Mouse (Mus musculus) frontal cortex, adult (tissue): ENCODE measurements at regions not wholly inside any gene's neighbourhood (a gene's known extent, or its start where the extent isn't known, plus 50 kb on each side); places are given as distances from the start of the nearest gene placed in this dataset.

Source experiments
- ATAC-seq: cut with Nextera tagmentation; 2 replicates; pipeline ENCODE4 v1.9.2; 2017; ENCODE audit warnings: mild to moderate bottlenecking, moderate library complexity, mixed read lengths; ENCODE audit not compliant: low TSS enrichment

DNA sequence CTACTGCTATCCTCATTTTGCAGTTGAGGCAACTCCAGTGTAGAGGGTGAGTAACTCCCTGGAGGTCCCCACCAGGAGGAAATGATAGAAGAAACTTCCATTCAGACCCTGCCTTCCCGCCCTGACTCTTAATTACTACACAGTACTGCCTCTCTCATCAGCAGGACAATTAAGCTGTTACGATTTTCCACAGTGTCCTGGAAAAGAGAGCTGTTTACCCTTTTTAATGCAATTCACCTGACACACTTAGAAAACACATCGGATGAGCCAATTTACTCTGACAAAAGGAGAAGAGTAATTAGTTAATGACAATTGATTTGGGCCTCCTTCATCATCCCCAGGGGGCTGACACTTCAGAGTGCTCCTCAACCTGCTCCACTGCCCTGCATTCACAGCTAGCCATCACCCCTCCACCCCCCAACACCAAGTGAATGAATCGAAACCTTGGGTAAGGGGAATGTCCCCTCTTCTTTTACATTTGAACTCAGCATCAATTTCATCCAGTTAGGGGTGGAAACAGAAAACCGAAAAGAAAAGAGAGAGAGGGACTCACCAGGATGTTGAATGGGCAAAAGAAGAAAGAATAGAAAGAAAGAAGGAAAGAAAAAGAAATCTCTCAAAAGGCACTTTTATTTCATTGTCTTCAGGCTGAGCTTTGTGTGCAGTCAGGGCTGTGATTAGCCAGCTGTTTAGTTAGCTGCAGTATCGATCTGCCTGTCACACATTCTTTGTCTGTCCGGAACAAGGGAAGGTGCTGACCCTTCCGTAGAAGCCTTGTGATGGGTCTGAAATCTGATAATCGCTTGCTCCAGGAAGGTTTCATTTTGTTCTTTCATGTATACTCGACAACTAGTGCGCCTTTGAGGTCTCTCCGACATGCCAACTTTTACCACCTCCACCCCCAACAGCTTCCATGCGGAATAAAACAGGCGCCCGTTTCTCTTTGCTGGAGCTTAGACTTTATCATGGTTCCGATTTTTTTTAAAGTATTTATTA, 482.6 kb upstream of the Tenm4 start:
- ATAC-seq, result no peak

DNA sequence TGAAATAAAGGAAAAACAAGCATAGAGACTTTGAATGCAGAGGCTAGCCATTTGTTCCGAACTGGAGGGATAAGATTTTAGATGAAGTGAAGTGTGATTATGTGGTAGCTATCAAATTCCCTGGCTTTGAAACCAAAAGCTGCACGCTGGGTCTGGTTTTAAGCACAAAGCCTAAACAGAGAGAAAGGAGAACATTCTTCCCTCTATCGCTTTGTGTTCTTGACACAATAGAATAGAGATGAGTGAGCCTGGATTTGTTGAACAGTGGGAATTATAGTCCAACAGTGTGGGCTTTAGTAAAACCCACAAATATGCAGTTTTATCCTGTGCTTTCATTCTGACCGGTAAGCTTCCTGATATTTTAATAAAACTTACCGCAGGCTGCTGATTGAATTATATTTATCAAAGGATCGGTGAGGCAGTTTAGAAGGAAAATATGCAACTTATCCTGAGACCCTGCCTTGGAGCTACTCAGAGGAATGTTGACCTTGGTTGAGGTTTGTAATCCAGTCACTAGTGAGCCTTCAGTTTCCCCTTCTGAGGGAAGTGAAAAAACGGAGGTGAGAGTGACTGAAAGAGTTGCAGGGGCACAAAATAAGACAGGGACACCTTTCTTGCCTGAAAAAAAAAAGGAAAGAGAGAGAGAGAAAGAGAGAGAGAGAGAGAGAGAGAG, 481.7 kb upstream of the Tenm4 start:
- ATAC-seq, result no peak

DNA sequence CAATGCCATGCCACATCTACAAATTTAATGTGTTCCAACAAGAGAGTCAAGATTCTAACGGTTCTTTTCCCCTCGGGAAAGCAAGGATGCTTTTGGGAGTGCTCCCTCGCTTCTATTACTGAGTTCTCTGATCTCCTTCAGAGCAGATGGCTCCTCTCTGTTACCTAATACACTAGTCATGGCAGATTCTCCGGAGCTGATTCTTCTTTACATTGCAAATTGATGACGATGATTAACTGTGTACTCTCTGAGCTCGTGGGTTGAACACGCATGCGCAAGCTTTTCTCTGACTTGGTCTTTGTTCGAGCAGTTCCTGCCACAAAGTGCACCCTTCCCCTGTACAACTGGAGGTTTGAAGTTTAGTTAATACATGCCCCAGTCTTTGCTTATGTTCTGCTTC, 471.5 kb upstream of the Tenm4 start:
- peak; percentile 83 for ATAC-seq

DNA sequence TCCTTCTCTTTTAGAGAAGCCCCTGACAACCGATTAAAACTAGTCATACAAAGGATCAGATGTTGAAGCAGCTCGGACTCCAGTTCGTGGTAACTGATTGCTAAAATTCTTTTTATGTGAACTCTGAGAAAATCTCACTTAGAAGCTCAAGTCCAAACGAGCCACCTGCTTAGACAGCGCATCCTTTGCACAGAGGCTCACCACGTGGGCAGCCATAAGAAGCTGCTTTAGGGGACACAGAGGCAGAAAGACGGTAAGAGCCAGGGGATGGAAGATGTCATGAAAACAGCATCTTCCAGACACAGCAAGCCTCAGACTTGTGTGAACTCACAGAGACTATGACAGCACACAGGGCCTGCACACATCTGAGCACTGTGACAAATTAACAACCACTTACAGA, 461.0 kb upstream of the Tenm4 start:
- no peak for ATAC-seq

DNA sequence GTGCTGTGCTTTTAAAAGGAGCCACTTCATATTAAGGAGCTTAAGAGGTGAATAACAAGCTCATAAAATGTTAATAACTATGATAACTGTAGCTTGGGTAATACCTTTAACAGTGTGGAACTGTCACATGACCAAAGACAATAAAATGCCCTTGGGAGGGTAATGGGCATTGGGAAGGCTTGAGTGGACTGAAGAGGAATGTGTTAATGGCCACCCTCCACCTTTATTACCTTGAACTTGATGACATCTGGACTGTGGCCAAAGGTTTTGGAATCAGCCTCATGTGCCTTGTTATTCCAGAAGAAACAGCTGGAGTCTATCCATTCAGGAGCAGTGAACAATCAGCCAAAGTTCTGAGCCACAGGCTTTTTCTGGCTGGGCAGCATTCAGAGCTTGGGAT, 451.0 kb upstream of the Tenm4 start:
- ATAC-seq, result no peak

DNA sequence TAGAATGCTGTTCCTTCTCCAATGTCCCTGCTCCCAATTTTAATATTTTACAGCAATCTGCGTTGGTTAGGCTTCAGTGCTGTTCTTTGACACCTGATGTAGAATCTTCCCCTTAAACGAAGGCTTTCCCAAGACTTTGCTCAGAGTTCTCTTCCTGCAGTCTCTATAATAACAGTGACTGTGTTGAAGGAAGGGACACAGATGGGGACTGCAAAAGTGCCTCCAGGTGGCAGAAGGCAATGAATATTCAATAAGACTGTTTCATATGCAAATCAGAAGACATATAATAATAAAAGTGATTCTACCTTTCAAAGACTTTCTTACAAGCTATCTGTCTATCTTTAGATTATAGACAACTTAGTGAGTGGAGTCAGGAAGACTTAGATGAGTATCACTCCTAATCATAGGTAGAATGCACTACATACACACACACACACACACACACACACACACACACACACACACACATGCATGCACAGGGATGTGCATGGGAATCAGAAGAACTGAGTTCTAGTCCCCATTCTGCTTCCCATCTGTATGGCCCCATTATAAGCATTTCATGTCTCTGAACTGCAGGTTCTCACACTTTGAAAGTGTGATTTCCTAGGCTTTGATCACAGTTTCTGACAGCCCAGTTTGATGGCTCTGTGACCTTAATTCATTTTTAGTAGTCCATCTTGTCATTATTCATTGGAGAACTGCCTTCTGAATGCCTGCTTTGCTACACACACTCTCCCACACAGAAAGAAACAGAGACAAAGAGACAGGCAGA, 445.1 kb upstream of the Tenm4 start:
- peak; percentile 69 for ATAC-seq

DNA sequence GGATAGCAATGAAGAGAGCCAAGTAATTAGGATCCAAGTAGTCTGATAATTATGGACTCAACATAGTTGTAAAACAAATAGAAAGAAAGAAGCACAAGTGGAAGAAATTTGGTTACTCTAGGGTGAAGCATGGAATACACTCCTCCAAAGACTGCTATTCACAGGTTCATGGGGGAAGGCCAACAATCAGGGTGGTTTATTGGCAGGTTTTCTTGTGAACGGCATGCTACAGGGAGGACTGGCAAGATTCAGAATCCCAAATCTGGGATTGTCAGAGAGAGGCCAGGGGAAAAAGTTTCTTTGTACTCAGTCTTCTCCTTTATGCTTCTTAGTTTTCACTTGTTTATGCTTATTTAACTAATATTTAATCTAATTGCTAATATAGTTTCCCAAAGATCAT, 437.2 kb upstream of the Tenm4 start:
- ATAC-seq, result no peak

DNA sequence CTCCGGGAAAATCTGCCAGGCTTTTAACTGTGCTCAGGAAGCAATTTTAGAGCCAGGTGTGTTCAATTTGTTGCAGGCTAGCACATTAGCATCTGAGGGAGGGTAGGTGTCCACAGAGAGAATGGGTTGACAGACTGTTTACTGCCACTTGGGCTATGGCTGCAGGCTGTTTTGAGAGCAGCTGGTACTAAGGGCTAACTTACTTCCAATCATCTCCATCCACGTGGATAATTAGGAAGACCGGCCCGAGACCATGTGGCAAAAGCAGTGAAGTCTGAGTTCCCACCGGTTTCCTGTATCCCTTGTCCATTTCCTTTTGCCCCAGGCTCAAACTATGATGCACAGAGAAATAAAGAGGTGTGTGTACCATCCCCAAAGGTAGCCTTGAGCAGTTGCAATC, 436.5 kb upstream of the Tenm4 start:
- no peak for ATAC-seq

DNA sequence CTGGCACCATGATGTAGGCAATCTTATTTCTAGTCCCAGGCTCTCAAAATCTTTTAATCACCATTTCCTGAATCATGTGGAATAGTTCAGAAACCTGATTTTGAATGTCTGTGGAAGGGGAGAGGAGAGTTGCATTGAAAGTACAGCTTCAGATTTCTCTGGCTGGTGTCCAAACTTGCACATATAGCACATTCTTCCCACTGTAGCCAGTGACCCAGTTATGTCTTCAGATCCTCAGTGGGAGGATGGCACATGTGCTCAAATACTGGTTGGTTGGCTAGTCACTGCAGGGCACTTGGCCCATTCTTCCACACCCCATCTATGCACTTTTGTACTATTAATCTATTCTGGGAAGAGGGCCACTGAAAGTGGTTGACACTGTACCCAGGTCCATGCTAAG, 434.3 kb upstream of the Tenm4 start:
- peak; percentile 93 for ATAC-seq

DNA sequence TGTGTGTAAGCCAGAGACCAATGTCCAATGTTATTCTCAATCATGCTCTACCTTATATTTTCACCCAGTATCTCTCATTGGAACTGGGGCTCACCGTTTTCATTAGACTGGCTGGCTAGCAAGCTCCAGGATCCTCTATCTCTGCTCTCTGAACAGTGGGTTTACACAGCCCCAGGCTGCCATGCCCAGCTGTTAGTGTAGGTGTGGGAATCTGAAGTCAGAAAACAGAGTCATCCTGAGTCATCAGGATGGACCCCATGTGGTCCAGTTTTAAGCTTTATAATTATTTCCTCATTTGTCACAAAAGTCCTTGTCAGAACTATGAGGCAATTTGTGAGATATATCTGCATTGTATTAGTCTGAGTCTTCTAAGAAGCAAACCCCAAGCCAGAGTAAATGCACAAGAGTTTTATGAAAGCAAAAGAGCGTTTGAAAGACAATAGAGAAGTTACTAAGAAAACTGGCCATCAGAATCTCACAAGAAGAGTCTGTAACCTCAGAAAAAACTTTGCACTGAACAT, 432.3 kb upstream of the Tenm4 start:
- no peak for ATAC-seq

DNA sequence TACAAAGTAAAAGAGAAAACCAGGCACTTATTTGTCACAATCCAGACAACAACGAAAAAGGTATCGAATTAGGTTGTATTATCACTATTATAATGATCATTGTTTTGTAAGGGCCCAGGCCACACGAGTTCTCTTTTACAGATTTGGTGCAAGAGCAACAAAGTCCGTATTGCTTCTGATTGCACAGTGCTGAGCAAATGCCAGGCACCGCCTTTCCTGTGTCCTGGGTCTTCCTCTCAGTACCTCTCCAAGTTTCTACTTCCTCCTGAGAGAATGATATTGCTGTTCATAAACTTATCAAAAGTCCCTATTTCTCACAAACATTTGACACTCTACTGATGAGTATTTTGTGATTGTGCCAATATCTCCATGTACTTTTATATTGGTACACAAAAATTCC, 431.3 kb upstream of the Tenm4 start:
- ATAC-seq, result no peak

DNA sequence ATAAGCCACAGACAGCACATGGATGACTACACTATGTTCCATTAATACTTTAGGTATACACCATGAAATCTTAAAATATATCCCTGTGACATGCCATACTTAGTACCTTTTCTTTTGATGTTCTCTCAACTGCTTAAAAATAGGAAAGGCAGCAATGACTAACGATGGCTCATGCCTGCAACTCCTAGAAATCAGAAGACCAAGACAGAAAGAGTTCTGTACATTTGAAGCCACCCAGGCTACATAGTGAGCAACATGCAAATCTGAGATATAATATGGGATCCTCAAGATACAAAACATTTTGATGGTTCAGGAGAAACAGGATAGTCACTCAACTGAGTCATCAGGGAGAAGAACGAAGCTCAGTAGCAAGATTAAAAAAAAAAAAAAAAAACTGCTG, 412.7 kb upstream of the Tenm4 start:
- peak; percentile 60 for ATAC-seq

DNA sequence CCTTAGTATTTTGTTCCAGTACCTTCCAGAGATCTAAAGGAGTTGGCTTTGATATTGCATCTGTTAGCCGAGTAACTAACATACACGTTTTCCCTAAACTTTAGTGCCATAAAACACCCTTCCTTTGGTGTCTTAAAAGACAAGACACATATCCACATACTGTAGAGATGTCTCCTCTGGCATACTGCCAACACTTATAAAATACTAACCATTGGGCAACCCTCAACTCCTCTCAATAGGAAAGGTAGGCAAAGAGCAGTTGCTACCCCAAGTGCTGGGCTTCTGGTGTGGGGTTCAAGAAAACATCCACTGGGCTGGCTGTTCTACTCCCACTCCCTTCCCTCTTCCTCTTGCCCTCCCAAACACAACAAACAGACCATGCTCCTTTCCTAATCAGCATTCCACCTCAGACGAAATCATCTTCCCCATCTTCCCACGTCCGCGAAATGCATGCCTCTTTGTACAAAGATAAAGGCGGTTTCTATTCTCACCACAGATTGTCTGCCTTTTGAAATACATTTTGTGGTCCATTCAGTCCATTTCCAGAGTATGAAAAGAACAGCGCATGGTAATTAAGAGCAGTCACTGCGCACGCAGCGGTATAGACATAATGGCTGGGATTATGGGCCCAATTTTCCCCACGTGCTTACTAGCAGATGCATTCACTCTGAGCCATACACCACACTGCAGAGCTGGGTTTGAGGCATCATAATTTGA, 409.9 kb upstream of the Tenm4 start:
- ATAC-seq, result peak; percentile 90

DNA sequence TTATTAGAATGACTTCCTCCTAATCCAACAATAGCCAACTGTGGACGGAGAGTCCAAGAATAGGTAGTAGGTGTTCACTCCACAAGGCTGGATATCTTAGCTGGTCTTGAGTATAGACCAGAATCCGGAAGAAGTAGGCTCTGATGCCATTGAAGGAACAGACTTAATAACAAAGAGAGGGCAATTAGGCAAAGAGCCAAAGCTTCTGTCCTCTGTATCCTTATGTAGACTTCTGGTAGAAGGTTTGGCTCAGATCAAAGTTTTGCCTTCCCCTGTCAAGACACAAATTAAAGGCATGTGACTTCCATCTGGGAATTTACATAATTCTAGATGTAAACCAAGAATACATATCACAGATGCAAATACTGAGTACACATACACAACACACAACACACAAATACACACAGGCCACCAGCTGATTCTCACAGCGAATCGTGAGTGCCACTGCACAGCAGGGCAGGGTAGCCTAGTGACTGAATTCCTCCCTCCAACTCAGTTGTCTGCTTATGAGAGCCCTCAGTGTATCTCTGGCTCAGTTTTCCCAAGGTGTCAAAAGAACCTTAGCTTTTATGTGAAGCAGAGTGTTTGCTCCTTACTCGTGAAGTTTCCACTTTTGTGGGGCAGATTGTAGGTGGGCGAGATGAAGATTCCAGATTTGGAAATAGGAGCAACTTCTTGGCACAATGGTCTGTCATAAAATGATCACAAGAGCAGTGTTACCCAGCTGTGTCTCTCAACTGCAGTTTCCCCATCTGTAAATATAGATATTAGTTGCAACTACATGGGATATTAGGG, 404.5 kb upstream of the Tenm4 start:
- peak; percentile 98 for ATAC-seq

DNA sequence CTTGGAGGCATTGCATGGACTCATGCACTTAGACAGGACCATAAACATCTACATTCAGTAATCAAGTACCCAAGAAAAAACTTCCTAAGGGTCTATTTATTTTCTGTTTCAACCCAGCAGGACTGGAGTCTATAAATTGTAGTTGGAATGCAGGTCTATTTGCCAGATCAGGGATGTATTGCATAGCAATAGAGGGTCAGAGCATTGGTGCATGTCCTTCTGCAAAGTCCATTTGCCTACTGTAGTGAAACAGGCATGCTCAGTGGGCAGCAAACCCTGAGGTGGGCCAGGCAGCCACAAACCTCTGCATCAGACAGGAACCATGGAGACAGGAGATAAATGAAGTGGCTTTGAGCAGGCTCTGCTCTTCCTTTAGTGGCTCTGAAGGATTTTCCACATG, 386.5 kb upstream of the Tenm4 start:
- ATAC-seq, result no peak

DNA sequence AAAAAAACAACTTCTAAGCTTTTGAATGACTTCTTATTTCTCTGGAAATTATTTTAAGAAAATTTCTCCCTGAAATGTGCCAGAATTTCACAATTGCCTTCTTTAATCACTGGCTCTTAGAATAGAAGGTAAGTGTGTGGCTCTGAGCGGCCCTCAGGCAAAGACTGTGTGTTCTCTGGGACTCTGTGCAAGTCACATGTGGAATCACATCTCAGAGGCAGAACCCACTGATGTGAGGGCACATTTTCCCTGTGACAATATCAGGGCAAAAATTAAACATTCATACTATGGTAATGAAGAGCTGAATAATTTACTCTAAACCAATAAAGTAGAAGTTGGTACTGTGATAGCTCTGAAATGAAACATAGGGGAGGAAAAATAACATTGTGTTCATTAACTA, 383.5 kb upstream of the Tenm4 start:
- no peak for ATAC-seq

DNA sequence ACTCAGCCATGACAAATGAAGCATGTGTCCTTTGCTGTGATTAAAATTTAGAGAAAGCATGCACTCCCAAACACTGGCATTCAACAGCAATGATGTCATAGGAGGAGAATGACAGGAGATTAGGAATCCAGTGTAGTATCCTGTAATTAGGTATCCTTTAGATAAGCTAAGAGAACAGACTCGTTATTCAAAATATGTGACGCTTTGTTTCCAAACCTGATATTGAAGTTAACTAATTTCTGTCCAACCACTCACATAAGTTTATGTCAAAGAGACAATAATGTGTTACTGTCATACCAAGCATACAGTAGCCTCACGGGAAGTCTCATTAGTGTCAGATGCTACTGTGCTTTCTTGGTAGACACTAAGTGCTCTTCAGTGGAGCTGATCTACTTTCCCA, 383.1 kb upstream of the Tenm4 start:
- ATAC-seq, result no peak

DNA sequence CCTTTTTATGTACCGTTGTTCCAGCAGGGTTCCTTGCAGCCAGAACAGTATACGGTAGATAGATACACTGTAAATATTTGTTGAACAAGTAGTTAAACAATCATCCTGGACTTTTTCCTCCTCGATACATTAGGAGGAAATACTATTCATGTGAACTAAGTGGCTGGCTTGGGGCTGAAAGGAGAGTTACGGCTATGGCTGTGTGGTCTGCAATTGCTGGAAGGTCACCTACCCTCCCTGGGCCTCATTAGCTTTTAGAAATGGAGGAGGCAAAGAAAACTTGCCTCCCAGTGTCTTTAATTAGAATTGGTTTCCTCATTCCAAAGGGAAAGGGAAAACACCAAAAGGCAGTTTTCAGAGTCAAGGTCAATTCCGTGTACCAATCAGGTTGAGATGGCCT, 381.6 kb upstream of the Tenm4 start:
- ATAC-seq, result no peak

DNA sequence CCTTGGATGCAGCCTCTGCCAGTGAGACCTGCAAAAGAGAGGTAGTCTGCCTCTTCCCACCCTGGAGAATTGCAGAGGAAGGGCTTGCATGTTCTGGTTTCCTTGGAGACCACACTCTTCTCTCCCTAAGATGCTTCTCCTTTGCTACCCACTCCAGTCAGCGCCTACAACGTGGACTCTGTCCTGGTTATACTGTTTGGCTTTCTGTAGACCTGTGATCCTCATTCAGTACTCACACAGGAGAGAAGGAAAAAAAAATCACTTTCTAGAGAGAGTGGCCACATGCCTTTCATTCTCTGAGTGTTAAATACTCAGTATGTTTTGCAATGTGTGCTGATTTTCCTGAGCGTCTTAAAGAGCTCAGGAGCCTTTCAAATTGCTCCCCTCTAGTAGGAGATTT, 372.0 kb upstream of the Tenm4 start:
- ATAC-seq, result peak; percentile 23; the same call in 1 of the 2 replicates

DNA sequence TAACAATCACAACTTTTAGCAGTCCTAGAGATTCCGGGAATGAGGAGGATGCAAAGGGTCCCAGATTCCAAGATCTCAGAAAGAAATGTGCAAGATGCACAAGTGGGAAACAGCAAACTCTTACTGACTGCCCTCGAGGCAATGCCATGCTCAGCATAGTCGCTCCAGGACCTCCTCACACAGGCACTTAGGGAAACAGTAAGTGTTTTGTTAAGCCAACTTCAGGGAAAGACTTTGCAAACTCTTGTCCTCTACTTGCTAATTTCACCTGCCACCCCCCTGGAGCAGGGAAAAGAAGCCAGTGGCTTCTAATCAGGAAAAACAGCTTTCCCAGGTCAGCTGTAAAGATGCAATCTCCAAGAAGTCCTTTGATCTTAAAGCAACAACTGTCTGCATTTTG, 361.4 kb upstream of the Tenm4 start:
- ATAC-seq, result no peak

DNA sequence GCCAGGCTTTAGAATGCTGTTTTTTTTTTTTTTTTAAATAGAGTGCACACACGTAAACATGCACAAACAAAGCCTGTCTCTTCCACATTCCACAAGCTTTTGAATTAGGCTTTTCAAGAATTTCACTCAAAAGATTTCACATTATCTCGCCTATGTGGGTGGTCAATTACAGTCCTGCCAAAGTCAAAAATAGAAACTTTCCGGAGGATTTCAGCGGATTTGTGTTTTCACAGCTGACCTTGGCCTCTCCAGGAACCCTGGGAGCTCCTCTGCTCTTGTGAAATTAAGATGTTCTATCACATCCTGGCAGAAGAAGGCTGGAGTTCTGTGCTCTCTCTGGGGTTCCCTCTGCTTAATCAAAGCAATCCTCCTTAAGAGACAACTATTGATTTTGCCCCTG, 360.9 kb upstream of the Tenm4 start:
- ATAC-seq, result no peak
